Mouse (Mus musculus) testis, adult 2 months (tissue): ENCODE data around the gene 2610318N02Rik.
A peak's percentile ranks its signal among the peaks of the same experiment; 100 is the strongest.

Source experiments
- CTCF ChIP-seq: fragments of 200-500 bp; IDR thresholded peaks from 2 replicates; pipeline ENCODE4 v1.5.1; 2012; ENCODE audit warnings: low read depth, mild to moderate bottlenecking, inconsistent platforms, low read length, moderate library complexity; ENCODE audit not compliant: control insufficient read depth, insufficient read depth, insufficient replicate concordance
- POLR2A ChIP-seq: fragments of 200-500 bp; IDR thresholded peaks from 2 replicates; pipeline ENCODE4 v1.6.1; 2012; ENCODE audit warnings: low read depth, mild to moderate bottlenecking, inconsistent platforms, low read length, moderate library complexity; ENCODE audit not compliant: control insufficient read depth

DNA sequence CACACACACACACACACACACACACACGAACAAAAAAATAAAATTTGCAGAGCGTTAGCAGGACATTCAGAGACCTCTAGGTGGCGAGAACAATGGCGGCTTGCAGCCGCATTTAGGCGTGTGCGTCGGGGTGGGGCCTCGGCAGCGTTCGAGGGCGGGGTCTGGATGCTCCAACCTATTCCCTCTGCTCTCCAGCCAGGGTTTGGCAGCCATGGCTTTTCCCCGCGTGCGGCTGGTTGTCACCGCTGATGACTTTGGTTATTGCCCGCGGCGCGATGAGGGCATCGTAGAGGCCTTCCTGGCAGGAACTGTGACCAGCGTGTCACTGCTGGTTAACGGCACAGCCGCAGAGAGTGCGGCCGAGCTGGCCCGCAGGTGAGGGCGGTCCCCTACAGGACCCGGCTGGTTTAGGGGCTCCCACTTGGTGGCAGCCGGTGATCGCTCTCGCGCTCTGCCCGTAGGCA lies 21.8 kb upstream of the 2610318N02Rik start, which contains the start of gene Ccdc116:
- 0 out of 2 replicates have a peak, but pooled peaks have one; percentile 6 for TF ChIP-seq POLR2A
- TF ChIP-seq CTCF, result peak; percentile 22; the same call in 1 of the 2 replicates
